Mouse (Mus musculus): ENCODE data around the gene Cabp1.

Gene Cabp1

DNA sequence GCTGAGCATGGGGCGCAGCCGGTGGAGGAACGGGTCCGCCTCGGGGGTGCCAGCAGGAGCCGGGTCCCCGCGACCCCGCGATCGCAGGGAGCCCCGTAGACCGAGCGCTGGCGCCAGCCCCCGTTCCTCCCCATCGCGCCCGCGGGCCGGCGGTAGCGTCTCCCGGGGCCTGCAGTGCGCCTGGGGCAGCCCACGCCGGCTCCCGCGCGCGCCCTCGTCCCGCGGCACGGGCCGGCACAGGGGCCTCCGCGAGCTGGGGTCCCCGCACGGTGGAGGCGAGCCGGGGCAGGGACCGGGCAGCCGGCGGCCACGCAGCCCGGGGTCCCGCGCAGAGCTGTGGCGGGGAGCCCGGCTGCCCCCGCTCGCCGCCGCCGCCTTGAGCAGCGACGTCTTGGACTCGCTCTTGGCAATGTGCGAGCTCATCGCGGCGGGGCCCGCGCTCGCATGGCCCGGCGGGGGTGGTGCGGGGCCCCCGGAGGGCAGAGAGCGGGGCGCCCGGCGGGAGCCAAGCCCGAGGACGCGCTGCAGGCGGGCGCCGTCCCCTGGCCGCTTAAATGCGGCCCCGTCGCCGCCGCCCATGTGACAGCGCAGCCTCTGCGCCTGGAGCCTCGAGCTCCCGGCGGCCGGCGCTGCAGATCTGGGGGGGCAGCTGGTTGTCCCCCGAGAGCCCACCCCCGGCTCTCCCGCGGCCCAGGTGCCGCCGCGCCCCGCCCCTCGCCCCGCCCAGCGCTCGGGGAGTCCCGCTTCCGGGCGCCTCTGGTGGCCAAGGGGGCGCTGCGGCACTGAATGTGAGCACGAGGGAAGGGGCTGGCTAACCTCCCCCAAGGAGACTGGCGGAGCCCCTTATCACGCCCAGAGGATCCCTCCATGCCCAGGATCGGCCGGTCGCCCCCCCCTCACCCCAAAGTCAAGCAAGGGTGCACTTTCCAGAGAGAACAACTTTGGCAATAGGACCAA lies at the start of gene Cabp1:
Cabp1 (minus strand) TSS at position 713 of the 957 bp plus-strand sequence.
- in situ Hi-C loops (cut with MboI, MseI), result no loop called here

DNA sequence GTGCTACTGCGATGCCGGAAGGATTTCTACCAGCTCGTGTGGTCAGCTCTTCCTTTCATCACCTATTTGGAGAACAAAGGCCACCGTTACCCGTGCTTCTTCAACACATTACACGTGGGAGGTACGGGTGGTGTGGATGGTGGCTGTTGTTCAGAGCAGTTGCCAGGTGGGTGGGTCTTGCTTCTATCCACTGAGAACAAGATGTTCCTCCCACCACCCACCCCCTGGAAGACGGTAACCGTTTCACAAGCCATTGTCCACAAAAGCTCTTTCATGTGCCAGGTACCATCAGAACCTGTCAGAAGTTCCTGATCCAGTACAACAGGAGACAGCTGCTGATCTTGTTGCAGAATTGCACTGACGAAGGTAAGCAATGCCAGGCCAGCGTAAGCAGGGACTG lies 46.0 kb upstream of the Cabp1 start:
- in situ Hi-C loops (cut with MboI, MseI), result no loop called here

DNA sequence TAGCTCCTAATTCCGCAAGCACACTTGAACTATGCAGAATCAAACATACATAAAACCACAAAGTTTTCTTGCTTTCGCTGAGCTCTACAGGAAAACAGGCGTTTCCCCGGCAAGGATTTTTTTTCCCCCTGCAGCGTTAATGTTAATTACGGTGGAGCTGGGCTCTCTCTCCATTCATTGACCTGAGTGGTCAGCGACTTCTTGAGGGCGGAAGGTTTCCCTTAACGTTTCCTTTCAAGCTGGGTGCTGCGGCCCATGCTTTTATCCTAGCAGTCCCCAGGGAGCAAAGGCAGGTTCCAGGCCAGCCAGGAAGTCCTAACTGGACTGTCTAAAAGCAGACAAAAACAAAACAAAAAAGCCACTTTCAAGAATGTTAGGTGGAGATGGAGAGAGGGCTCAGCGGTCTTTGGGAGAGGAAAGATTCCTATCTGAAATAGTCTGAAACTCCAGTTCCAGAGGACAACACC lies 44.6 kb upstream of the Cabp1 start:
- in situ Hi-C loops (cut with MboI, MseI), result loop anchor here (5.0 kb wide), 3 partner anchors 71 to 261 kb away; no protein-coding TSS in a partner anchor

DNA sequence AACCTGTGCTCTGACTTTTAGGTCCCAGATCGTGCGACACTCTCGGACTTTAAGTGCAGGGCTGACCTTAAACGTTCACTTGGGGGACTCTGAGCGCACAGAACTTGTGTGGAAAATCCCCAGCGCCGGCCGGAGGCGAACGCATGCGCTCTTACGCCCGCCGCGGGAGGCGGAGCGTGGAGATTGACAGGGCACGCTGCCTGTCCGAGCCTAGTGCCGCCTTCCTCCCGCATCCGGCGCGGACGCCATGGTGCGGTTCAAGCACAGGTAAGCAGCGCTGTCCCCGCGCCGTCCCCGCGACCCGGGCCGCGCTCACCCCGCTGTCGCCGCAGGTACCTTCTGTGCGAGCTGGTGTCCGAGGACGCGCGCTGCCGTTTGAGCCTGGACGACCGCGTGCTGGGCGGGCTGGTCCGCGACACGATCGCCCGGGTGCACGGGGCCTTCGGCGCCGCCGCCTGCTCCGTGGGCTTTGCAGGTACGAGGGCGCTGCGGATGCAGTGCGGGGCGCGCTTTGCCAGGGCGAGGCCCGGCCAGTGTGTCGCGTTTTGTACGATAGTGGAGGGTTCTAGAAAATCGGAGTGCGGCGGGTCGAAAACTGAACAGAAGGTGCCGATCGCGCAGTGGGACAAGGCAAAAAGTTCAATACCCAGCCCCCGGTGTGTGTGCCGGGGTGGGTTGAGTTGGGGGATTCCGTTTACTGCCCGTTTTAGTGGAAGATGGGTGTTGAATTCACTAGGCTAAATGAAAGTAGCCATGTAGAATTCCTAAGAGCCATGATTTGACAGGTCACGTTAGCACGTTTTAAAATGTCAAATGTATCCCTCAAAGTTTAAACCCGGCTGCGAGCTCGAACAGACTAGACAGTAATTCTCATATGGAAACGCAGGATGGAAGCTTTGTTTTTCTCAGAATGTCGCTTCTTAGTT lies 43.9 kb upstream of the Cabp1 start:
- in situ Hi-C loops (cut with MboI, MseI), result loop anchor here (5.0 kb wide), 3 partner anchors 71 to 261 kb away; no protein-coding TSS in a partner anchor

DNA sequence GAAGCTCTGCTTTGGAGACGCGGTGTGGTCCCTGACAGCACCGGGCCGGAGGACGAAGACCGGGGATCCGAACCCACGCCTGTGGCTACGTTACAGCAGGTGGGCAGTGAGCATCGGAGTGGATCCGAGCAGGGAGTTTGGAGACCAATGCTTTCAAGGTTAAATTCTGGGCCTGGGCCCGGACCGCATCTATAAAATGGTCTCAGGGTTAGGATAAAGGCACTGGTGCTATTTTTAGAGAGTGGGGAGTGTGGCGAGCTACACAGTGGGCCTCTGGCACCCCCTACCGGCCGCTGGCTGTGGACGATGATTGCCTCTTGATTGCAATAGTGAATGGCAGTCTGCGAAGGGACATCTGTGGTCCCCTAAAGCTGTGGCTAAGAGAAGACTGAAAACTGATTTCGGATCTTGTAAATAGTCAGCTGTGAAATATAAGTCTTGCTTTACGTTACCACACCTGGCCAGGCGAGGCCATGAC lies 41.6 kb upstream of the Cabp1 start, which contains the start of gene Pop5:
Pop5 (plus strand) TSS at position 51 of the 478 bp plus-strand sequence.
- in situ Hi-C loops (cut with MboI, MseI), result loop anchor here (5.0 kb wide), 3 partner anchors 69 to 259 kb away; no protein-coding TSS in a partner anchor

DNA sequence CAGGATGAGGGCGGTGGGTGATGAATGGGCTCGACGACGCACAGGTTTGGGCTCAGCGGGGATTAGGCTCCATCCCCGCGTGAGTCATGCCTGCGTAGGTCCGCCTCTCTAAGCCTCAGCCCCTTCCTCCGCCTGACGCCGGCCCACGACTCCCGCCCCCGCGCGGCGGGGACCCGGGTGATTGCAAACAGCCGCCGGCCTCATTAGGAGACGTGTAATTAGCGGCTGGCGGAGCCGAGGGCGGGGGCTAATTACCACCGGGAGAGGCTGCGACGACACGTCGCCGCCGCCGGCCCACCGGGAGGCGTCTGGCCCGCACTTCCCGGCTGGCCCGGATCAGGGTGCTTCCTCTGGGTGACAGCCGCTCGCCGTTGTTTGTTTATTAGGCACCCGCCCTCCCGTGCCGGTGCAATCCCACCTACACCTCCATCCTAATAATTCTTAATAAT lies 41.2 kb upstream of the Cabp1 start:
- in situ Hi-C loops (cut with MboI, MseI), result loop anchor here (5.0 kb wide), 3 partner anchors 68 to 258 kb away; no protein-coding TSS in a partner anchor

DNA sequence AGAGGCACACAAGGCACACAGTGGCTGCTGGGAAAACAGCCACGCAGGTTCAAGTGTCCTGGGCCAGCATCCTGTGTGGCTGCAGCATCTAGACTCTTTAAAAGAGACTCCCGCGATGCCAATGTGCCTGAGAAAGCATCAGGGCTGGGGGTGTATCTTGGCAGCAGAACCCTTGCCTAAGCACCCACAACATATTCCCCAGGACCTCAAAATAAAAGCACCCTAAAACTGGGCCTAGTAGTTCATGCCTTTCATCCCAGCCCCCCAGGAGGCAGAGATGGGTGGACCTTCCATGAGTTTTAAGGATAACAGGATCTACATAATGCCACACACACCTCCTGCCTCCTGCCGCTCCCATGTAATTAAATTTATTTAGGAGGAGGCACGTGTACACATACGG lies 40.3 kb upstream of the Cabp1 start:
- in situ Hi-C loops (cut with MboI, MseI), result loop anchor here (5.0 kb wide), 1 partner anchor 47 kb away; no protein-coding TSS in a partner anchor

DNA sequence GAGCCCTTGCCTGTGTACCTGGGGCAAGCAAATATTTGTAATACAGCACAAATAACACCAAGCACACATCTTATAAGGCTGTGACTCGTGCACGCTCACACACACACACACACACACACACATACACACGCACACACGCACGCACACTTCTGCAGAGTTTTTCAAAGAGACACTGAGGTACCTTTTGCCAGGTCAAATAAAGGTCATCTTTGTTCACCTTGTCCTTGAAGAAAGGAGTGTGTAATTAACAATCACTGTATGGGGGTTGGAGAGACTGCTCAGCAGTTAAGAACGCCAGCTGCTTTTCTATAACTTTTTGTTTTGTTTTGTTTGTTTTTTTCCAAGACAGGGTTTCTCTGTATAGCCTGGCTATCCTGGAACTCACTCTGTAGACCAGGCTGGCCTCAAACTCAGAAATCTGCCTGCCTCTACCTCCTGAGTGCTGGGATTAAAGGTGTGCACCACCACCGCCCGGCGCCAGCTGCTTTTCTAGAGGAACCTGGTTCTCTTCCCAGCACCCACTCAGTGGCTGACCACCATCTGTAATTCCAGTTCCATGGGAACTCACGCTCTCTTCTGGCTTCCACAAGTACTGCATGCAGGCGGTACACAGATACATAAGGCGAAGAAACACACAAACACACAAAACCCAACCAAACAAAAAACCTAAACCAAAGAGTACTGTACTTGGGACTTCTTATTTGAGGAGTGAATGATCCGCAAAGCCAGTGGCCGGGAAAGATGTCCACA lies 39.0 kb upstream of the Cabp1 start:
- in situ Hi-C loops (cut with MboI, MseI), result loop anchor here (5.0 kb wide), 1 partner anchor 46 kb away; no protein-coding TSS in a partner anchor

DNA sequence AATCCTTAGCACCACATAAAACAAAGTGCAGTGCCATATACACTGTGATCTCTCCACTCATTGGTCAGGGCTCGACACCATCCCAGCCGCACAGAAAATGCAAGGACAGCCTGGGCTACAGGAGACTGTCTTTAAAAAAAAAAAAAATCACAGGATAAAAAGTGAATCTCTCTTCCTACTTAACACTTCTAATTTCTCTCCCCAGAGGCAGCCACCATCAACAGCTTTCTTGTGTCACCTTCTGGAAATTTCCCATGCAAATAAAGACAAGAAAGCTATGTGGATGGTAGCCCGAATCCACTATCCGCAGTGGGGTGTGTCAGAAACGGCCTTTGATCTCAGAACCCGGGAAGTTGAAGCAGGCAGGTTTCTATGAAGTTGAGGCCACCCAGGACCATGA lies 38.3 kb upstream of the Cabp1 start:
- in situ Hi-C loops (cut with MboI, MseI), result loop anchor here (5.0 kb wide), 1 partner anchor 45 kb away; no protein-coding TSS in a partner anchor

DNA sequence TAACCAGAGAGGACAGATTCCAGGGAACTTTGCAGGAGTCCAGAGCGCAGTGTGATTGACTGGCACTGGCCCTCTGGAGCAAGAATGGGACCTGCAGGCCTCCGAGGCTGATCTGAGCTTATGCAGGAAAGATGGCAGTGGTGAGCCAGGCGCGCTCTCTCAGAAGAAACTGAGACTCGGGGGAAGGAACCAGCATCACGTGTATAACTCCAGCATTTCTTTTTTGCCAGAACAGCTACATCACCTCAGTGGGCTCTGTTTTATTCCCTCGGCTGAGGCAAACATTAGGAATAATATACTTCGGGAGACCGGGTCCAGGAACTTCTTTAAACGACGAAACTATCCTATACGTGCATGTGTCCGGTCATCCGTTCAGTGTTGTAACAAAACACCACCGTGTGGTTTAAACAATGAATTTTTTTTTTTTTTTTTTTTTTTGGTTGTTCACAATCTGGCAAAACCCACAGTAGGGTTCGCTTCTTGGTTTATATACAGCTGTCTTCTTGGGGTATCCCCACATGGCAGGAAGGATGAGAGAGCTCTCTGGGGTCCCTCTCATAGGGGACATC lies 37.5 kb upstream of the Cabp1 start:
- in situ Hi-C loops (cut with MboI, MseI), result loop anchor here (5.0 kb wide), 1 partner anchor 44 kb away; no protein-coding TSS in a partner anchor

DNA sequence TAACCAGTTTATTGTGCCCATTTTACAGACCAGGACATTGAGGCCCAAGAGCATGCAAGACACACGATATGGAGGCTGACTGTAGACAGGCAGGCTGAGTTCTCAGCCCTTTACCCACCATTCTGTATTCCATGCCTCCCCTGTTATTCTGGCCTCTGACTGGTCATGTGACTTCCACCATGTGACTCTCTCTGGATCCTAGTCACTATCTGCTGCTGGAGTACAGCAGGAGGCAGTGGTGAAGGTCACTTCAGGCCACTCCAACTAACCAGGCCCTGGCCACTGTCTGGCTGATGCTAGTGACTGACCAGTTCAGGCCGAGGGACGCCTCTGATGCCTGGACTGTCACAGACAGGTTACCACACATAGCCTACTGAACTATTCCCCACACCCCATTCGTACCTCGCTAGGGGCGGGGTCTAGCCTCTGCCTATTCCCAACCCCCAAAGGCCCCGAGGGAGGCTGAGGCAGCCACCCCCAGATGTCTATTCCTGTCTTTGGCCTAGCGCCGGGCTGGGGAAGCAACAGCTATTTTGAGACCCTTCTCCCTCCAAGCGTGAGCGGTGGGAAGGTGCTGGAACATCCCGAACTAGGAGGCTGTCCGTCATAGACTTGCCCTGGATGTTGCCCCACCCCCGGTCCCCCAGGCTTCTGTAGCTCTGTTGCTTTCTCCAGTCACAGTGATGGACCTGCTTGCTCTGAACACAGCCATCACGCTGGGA lies 36.8 kb upstream of the Cabp1 start:
- in situ Hi-C loops (cut with MboI, MseI), result loop anchor here (5.0 kb wide), 1 partner anchor 44 kb away; no protein-coding TSS in a partner anchor

DNA sequence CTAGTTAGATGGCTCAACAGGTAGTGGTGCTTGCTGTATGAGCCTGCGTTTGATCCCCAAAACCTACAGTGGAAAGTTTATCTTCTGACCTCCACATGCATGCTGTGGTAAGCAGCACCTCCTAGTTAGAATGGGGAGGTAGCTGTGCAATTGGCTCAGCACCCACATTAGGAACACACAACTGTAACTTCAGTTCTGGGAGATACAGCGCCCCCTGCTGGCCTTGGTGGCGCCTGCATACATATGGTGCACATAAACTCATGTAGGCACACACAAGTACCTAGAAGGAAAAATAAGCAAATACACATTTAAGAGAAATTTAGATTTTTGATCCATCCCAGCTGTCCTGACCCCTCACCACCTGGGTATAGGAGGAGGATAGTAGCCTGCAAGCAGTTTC lies 28.3 kb upstream of the Cabp1 start:
- in situ Hi-C loops (cut with MboI, MseI), result no loop called here

DNA sequence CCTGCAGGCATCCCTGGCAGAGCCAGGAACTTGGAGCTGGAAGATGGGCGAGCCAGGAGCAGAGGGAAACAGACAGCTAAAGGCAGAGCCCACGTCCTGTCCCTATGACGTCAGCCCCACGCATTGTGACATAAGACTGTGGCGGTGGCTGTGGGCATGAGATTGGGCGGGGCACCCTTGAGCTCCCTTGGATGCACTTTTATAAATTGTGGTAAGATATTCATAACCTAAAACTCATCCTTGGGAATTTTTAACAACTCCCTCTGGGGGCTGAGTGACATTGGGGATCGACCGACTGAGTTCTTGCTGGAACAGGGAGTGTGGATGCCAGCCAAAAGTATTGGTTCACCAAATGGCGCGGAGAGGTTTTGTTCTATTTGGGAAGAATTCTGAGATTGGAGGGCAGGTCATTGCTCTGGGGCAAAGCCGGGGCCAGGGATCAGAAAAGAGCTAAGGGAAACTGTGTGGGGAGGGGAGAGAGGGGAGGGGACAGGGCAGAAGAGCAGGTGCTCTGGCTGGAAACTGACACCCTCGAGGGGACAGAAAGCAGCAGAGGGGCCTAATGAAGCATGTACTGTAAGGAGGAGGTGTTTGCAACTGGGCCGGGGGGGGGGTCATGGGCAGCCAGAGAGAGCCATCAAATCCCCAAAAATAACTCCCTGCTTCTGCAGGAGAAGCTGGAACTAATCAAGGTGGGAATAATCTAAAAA lies 26.9 kb upstream of the Cabp1 start:
- in situ Hi-C loops (cut with MboI, MseI), result no loop called here

DNA sequence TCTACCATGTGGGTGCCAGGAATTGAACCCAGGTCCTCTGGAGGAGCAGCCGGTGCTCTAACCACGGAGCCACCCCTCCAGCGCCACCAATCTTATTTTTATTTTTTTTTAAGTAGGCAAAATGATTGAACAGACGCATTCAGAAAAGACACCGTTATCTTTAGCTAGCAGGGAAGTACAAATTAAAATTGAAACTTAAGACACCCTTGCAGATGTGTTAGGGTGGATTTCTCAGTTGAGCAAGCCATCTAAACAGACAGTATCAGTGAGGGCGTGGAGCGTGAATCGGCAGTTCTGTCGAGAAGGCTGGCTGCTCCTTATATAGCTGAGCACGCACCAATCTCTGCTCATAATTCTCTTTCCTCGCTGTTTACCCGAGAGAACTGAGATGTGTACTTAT lies 23.8 kb upstream of the Cabp1 start:
- in situ Hi-C loops (cut with MboI, MseI), result no loop called here

DNA sequence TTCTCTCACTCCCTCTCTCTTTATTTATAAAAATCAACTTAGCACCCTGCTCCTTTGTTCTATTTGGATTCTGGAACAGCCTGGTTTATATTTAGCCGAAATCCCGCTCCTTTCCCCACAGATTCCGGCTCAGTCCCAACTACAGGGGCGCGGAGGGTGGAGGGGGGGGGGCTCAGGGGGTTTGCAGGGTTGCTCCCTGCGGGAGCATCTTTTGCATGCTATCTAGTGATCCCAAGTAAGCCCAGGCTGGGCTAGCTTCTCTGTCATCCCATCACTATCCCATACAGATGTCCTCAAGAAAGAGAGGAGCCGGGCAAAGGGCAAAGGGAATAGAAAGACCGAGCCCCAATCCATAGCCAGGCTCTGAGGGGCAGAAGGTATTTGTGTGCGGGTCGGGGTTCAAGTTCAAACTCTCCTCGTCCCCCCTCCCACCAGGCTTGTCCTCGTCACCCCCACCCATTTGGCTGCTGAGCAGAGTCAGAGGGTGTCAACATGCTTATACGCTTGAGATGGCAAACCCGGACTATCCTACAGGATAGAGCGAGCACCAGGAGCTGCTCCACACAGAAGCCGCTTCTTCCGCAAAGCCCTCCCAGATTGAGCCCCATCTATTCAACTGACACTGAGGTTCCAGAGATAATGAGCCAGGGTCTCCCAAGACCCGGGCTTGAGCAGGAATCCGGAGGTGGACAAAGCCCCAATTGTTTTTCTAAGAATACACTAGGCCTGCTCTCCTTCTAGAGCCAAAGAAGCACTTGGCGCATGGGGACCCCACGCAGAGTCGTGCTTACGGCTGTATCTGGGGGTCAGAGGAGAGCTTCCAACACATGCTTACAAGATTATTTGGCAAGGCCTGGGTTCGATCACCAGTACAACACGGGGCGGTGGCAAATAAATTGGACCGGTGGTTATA lies 21.3 kb upstream of the Cabp1 start:
- in situ Hi-C loops (cut with MboI, MseI), result no loop called here

DNA sequence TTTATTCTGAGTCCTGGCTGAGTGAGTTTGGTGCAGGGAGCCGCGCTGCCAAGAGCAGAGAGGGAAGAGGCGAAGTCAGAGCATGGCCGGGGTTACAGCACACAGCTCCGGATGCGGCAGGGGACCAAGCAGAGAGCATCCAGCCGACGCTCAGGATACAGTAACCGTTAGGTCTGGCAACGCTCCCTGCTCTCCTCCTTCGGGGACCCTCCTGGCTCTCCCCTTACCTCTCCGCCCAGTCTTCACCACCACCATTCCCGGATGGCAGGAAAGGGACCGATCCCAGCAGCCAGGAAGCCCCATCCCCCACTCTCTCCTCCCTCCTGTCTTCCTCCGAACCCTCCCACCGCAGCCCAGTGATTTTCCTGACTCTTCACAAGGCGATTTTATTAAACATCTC lies 20.7 kb upstream of the Cabp1 start:
- in situ Hi-C loops (cut with MboI, MseI), result no loop called here

DNA sequence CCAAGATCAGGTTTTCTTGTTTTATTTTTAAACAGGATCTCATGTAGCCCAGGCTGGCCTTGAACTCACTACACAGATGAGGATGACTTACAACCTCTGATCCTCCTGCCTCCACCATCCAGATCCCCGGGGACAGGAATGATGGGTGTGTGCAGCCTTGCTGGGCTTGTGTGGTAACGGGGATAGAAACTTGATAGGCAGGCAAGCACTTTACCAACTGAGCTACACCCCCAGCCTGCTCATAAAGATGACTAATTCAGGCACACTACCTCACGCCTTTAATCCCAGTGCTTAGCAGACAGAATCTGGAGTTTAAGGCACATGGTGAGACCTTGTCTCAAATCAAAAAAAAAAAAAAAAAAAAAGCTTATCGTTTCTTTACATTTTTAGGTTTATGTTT lies 18.7 kb upstream of the Cabp1 start:
- in situ Hi-C loops (cut with MboI, MseI), result no loop called here

DNA sequence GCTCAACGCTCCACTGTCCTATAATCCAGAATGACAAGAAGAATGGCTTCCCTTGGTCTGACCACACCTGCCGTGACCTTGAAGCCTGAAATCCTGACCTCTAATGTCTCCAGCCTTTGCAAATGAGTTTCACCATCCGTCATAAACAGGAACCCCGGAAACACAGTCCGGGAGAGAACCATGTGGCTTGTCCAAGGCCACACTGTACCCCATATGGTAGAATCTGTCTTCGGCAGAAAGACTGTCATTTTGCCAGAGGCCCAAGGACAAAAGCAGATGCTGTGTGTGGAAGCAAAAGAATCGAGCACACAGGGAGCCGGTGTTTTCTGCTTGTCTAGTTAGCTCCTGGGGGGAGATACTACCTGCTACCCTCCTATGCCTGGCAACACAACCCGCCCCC lies 18.3 kb upstream of the Cabp1 start:
- in situ Hi-C loops (cut with MboI, MseI), result no loop called here

All from T-helper 2 cell (primary cell).